Mouse (Mus musculus) CD4-positive, CD25-positive, alpha-beta regulatory T cell, adult 9 weeks (primary cell): ENCODE measurements around the gene Ndufc1. TPM values are rescaled to one million over a fixed set of nuclear protein-coding genes. Genes with fewer than 3 reads are reported as not detected.

Experiments
- polyA plus RNA-seq: library from polyadenylated mRNA; unstranded; fragments of 100-300 nt; shearing (Covaris generic); gene quantifications from one replicate; pipeline ENCODE4 v1.2.1, GENCODE M21; 2017

Gene Ndufc1
- polyA plus RNA-seq, result 242 TPM

GRCm38 (mm10) chr3:51408561-51409183 is at the start of gene Ndufc1:
Gene Ndufc1 (minus strand): TSS chr3:51408988.

GRCm38 (mm10) chr3:51415098-51416072 is 6.6 kb upstream of the Ndufc1 start, which contains the start of gene Naa15:
Gene Naa15 (plus strand): TSS chr3:51415148.

GRCm38 (mm10) chr3:51396219-51397068 is 12.3 kb downstream of the Ndufc1 start, which contains the start of gene Mgarp:
Gene Mgarp (minus strand): TSS chr3:51396738.

Other genes with a start within 250 kb of the Ndufc1 start
- gene Noct, start 184.5 kb downstream of the Ndufc1 start, polyA plus RNA-seq, result 2.5 TPM
- 85.8 TPM for gene Elf2, start 68.3 kb downstream of the Ndufc1 start, polyA plus RNA-seq
- 3.6 TPM for gene Mgarp, start 12.2 kb downstream of the Ndufc1 start, polyA plus RNA-seq
- 43.3 TPM for gene Naa15, start 6.2 kb upstream of the Ndufc1 start, polyA plus RNA-seq
- 24.6 TPM for gene Rab33b, start 74.9 kb upstream of the Ndufc1 start, polyA plus RNA-seq
- gene Setd7, start 151.9 kb upstream of the Ndufc1 start, polyA plus RNA-seq, result 11.2 TPM